Mouse (Mus musculus): ENCODE data around the gene Hyou1. TPM values are rescaled to one million over a fixed set of nuclear protein-coding genes. Genes with fewer than 3 reads are reported as not detected.

The Hyou1 gene
- polyA plus RNA-seq, 1 experiment from 2014 or later, result 26.8 TPM

Small RNA genes lying within 50 kb of the gene (microRNA-seq; reads per million reads assigned to microRNA genes)
- gene Gm44335, result not detected
- not detected for gene Mir7085

Other genes with a start within 250 kb of the Hyou1 start
- gene Mcam, start 245.0 kb upstream of the Hyou1 start, polyA plus RNA-seq (2015; fragmentation: Nextera tagmentation; extraction: Ambion mirVana), result 9.6 and 10.5 TPM in 2 replicates
- gene Cbl, start 145.4 kb upstream of the Hyou1 start, polyA plus RNA-seq (2015; fragmentation: Nextera tagmentation; extraction: Ambion mirVana), result 21.7 and 26.5 TPM in 2 replicates
- 1.5 TPM in 1 of 2 replicates, not detected in the other for gene Ccdc153, start 138.8 kb upstream of the Hyou1 start, polyA plus RNA-seq (2015; fragmentation: Nextera tagmentation; extraction: Ambion mirVana)
- gene Pdzd3, start 128.0 kb upstream of the Hyou1 start, polyA plus RNA-seq (2015; fragmentation: Nextera tagmentation; extraction: Ambion mirVana), result 0.72 and 0.82 TPM in 2 replicates
- gene Nlrx1, start 110.9 kb upstream of the Hyou1 start, polyA plus RNA-seq (2015; fragmentation: Nextera tagmentation; extraction: Ambion mirVana), result 5.1 and 6.1 TPM in 2 replicates
- 29.7 and 33.9 TPM in 2 replicates for gene Abcg4, start 90.9 kb upstream of the Hyou1 start, polyA plus RNA-seq (2015; fragmentation: Nextera tagmentation; extraction: Ambion mirVana)
- gene Hinfp, start 73.8 kb upstream of the Hyou1 start, polyA plus RNA-seq (2015; fragmentation: Nextera tagmentation; extraction: Ambion mirVana), result 28.7 and 30.0 TPM in 2 replicates
- gene C2cd2l, start 59.2 kb upstream of the Hyou1 start, polyA plus RNA-seq (2015; fragmentation: Nextera tagmentation; extraction: Ambion mirVana), result 22.3 and 24.8 TPM in 2 replicates
- 36.1 and 39.6 TPM in 2 replicates for gene Dpagt1, start 53.5 kb upstream of the Hyou1 start, polyA plus RNA-seq (2015; fragmentation: Nextera tagmentation; extraction: Ambion mirVana)
- gene H2afx, start 44.8 kb upstream of the Hyou1 start, polyA plus RNA-seq (2015; fragmentation: Nextera tagmentation; extraction: Ambion mirVana), result 112 and 124 TPM in 2 replicates
- 54.7 and 56.2 TPM in 2 replicates for gene Hmbs, start 35.3 kb upstream of the Hyou1 start, polyA plus RNA-seq (2015; fragmentation: Nextera tagmentation; extraction: Ambion mirVana)
- gene Vps11, start 17.8 kb upstream of the Hyou1 start, polyA plus RNA-seq (2015; fragmentation: Nextera tagmentation; extraction: Ambion mirVana), result 40.6 and 45.6 TPM in 2 replicates
- gene Slc37a4, start 17.4 kb downstream of the Hyou1 start, polyA plus RNA-seq (2015; fragmentation: Nextera tagmentation; extraction: Ambion mirVana), result 43.1 and 46.6 TPM in 2 replicates
- 826 and 926 TPM in 2 replicates for gene Rps25, start 27.6 kb downstream of the Hyou1 start, polyA plus RNA-seq (2015; fragmentation: Nextera tagmentation; extraction: Ambion mirVana)
- gene Trappc4, start 28.1 kb downstream of the Hyou1 start, polyA plus RNA-seq (2015; fragmentation: Nextera tagmentation; extraction: Ambion mirVana), result 330 and 343 TPM in 2 replicates
- gene Ccdc84, start 39.1 kb downstream of the Hyou1 start, polyA plus RNA-seq (2015; fragmentation: Nextera tagmentation; extraction: Ambion mirVana), result 35.7 and 39.2 TPM in 2 replicates
- gene Foxr1, start 61.6 kb downstream of the Hyou1 start, polyA plus RNA-seq (2015; fragmentation: Nextera tagmentation; extraction: Ambion mirVana), result not detected in 2 replicates
- gene Upk2, start 75.5 kb downstream of the Hyou1 start, polyA plus RNA-seq (2015; fragmentation: Nextera tagmentation; extraction: Ambion mirVana), result not detected in 2 replicates
- gene Bcl9l, start 103.3 kb downstream of the Hyou1 start, polyA plus RNA-seq (2015; fragmentation: Nextera tagmentation; extraction: Ambion mirVana), result 10.7 and 10.8 TPM in 2 replicates
- gene Cxcr5, start 182.4 kb downstream of the Hyou1 start, polyA plus RNA-seq (2015; fragmentation: Nextera tagmentation; extraction: Ambion mirVana), result 0.07 TPM in 1 of 2 replicates, not detected in the other
- gene Ddx6, start 225.4 kb downstream of the Hyou1 start, polyA plus RNA-seq (2015; fragmentation: Nextera tagmentation; extraction: Ambion mirVana), result 15.2 and 19.1 TPM in 2 replicates